Mouse (Mus musculus): Measurements from ENCODE around the gene Ndufa11.

GRCm38 (mm10) chr17:56767531-56768135, 50.1 kb downstream of the Ndufa11 start:
- TF ChIP-seq CTCF (IDR thresholded peaks at IDR 0.05; ENCODE audit: low read depth): no peak
- TF ChIP-seq EP300 (IDR thresholded peaks at IDR 0.05; ENCODE audit: low read depth): no peak

Data from liver, embryonic 14.5 days (tissue).